ENCODE assay signal across 16 mouse cellular contexts in genomic region chr14:97694238-97694637, GRCm38 (mm10).
"Had no signal": no experiment of that assay in that cellular context is flagged by ENCODE, and none has a peak within 500 bp of the region (broad histone marks: within the 10 kb centered on the region; RNA-seq: fewer than 3 reads in every experiment).

No protein-coding gene starts in this region.

- DNase-seq: retina, postnatal 1 day; right cerebral cortex, adult 18-20 months; right cerebral cortex, postnatal 14 days; right cerebral cortex, postnatal 25 days; right cerebral cortex, postnatal 4 days; spleen, adult 18-20 months; thymus, adult 18-20 months; thymus, adult 2 months; thymus, postnatal 14 days; thymus, postnatal 25 days; thymus, postnatal 36 days; thymus, postnatal 4 days had no signal

- H3K4me1 ChIP-seq: neural tube, embryonic 13.5 days; neural tube, embryonic 15.5 days; stomach, embryonic 15.5 days had no signal

- H3K4me3 ChIP-seq: neural tube, embryonic 13.5 days; neural tube, embryonic 15.5 days; stomach, embryonic 15.5 days had no signal

- H3K9me3 ChIP-seq: neural tube, embryonic 13.5 days; stomach, embryonic 15.5 days had no signal

- H3K27ac ChIP-seq: neural tube, embryonic 13.5 days; neural tube, embryonic 15.5 days; stomach, embryonic 15.5 days; stomach, postnatal 0 days had no signal

- H3K36me3 ChIP-seq: neural tube, embryonic 13.5 days; neural tube, embryonic 15.5 days; stomach, embryonic 15.5 days had no signal

- H3K9ac ChIP-seq: neural tube, embryonic 13.5 days; neural tube, embryonic 15.5 days; stomach, embryonic 15.5 days had no signal

- H3K4me2 ChIP-seq: neural tube, embryonic 13.5 days; neural tube, embryonic 15.5 days; stomach, embryonic 15.5 days had no signal

- H3K27me3 ChIP-seq: neural tube, embryonic 13.5 days; neural tube, embryonic 15.5 days; stomach, embryonic 15.5 days had no signal
